ENCODE assay signal across 22 mouse cellular contexts in the genomic region with DNA sequence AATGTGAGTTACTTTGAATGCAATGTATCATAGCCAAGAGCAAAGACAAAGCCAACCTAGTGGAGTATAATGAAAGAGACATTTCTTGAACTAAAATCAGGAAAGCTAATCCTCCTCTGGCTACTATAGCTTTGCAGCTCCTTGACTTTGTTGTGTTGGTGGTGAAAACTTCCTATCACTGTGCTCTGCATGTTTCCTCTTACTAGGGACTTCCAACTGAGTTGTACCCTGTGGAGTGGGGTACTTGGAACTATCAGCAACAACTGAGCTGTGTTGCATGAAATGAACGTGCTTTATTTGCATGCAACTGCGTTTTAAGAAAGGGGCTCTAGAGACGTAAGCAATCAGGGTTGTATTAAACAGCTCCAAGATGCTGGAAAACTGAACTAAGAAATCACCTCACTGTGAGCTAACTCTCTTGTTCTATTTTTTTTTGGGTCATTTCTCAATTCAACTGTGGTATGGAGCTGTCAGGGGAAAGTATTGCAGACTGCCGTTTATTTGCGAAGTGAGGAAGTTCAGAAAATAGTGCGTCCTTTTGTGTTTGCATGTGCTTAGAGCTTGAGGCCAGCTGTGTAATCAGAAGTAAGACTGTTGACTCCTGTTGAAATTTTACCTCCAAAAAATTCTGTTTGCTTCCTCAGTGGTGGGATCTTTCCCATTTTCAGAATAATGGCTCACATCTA.
"Had no signal": no experiment of that assay in that cellular context is flagged by ENCODE, and none has a peak within 500 bp of the region (broad histone marks: within the 10 kb centered on the region; RNA-seq: fewer than 3 reads in every experiment).

No protein-coding gene starts in this region.

- H3K9me3 ChIP-seq: kidney, embryonic 15.5 days; limb, embryonic 12.5 days; limb, embryonic 15.5 days; midbrain, embryonic 12.5 days; midbrain, embryonic 15.5 days had no signal

- H3K27ac ChIP-seq: kidney, embryonic 15.5 days; limb, embryonic 12.5 days; limb, embryonic 15.5 days; liver, embryonic 14.5 days; macrophage; midbrain, embryonic 12.5 days; midbrain, embryonic 15.5 days; stomach, postnatal 0 days had no signal

- H3K36me3 ChIP-seq: kidney, embryonic 15.5 days; limb, embryonic 12.5 days; limb, embryonic 15.5 days; midbrain, embryonic 12.5 days; midbrain, embryonic 15.5 days had no signal

- H3K4me3 ChIP-seq: kidney, embryonic 15.5 days; limb, embryonic 12.5 days; limb, embryonic 15.5 days; midbrain, embryonic 12.5 days; midbrain, embryonic 15.5 days; myocyte had no signal

- DNase-seq: kidney, adult 11 months; kidney, adult 8-10 months; kidney, postnatal 10 days; kidney, postnatal 4 days; left cerebral cortex, postnatal 4 days; liver, postnatal 0 days; lung, embryonic 14.5 days; right cerebral cortex, adult 18-20 months; right cerebral cortex, postnatal 14 days; right cerebral cortex, postnatal 4 days; thymus, postnatal 25 days had no signal

- H3K4me2 ChIP-seq: kidney, embryonic 15.5 days; limb, embryonic 12.5 days; limb, embryonic 15.5 days; liver, embryonic 11.5 days; lung, embryonic 14.5 days; midbrain, embryonic 12.5 days; midbrain, embryonic 15.5 days had no signal

- H3K4me1 ChIP-seq: kidney, embryonic 15.5 days; limb, embryonic 12.5 days; limb, embryonic 15.5 days; midbrain, embryonic 12.5 days; midbrain, embryonic 15.5 days had no signal

- H3K9ac ChIP-seq: kidney, embryonic 15.5 days; limb, embryonic 12.5 days; limb, embryonic 15.5 days; liver, embryonic 14.5 days; liver, postnatal 0 days; lung, embryonic 14.5 days; midbrain, embryonic 12.5 days; midbrain, embryonic 15.5 days had no signal

- ATAC-seq: liver, postnatal 0 days; lung, postnatal 0 days; midbrain, embryonic 15.5 days had no signal

- H3K27me3 ChIP-seq: kidney, embryonic 15.5 days; limb, embryonic 12.5 days; limb, embryonic 15.5 days; midbrain, embryonic 12.5 days; midbrain, embryonic 15.5 days had no signal
